Mouse (Mus musculus) v-Abl transformed pro-B cells (cell line): ENCODE results near the gene Emc10.

ENCODE experiments used
- in situ Hi-C, 2 experiments: fragments of 400-800 bp; cut with MboI; formaldehyde crosslinking; loops; one replicate each; pipeline ENCODE4 v1.15.1; 2025; ENCODE audit not compliant: unreplicated experiment in 2 of 2

The Emc10 gene

DNA sequence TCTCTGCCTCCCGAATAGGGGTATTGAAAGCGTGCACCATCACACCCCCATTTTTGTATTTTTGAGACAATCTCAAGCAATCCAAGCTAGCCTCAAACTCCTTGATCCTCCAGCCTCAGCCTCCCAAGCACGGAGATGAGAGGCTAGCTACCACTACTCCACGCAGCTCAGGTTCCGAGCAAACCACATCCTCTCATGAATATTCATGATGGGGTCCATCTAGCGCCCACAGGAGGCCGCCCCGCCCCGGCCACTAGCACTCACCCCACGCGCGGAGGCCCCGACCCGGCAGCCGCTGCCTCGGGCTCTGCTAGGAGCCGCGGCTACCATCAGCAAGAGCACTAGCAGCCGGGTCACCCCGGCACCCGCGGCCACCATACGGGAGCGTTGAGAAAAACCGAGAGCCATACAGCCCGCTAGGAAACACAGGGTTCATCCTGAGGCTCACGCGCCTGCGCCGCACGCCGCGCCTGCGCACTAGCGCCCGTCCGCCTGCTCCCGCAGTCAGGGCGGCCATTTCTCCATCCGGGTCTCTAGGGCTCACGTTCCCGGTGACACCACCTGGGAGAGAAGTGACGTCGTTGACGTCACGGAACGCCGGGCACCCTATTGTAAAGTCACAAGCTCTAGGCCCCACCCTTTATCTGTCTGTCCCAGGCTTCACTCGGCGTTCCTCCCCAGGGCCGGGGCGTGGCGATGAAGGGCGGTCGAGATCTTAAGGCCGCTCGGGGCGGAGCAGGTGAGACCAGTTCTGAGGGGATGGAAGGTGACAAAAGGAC lies at the start of gene Emc10, which contains the start of gene Fam71e1:
Gene Emc10, minus strand, starts transcription at position 538 of the 779 bp plus-strand sequence.
Gene Fam71e1, plus strand, starts transcription at position 590 of the 779 bp plus-strand sequence.
- in situ Hi-C loops = loop anchor here (10.0 to 25.0 kb wide), 2 partner anchors 121 to 809 kb away; partner anchors contain the start of gene Klk14 (in 1 of the 2)

DNA sequence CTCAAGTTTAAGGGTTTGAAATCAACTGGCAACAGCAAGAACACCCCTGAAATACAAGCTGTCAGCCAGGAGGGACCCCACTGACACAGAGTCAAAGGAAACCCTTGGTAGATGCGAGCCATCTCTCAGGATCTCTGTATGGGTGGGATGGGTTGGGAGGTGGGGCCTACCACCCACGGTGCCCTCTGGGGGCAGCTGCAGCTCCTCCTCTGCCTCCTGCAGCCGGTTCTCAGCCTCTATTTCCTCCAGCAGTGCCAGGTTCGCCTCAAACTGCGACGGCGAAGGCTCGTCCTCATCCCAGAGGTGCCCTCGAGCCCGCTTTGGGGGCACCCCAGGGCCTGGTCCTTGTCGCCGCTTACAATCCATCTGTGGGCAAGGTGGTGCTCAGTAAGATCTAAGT lies 46.7 kb upstream of the Emc10 start:
- in situ Hi-C loops = loop anchor here (25.0 kb wide), 4 partner anchors 319 to 1369 kb away; partner anchors contain the start of genes Dbp (in 2 of the 2), Fam83e (in 2 of the 2), Rpl18 (in 2 of the 2) and Sphk2 (in 2 of the 2)

DNA sequence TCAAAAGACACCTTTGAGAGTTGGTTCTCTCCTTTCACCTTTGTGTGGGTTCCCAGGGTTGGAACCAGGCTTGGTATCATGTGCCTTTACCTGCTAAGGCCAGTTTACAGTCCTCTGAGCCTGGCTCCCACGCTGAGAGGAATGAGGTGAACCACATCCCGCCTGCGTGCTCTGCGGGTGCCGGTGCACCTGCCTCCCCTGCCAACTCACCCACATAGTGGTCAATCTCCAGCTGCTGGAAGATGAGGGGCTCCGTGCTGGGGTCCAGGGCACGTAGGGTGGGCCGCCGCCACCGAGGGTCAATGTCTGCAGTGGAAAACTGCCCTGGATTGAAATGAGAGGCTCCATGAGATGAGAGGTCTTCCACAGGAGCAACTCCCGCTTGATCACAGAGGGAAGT lies 46.2 kb upstream of the Emc10 start:
- in situ Hi-C loops = loop anchor here (25.0 kb wide), 4 partner anchors 320 to 1370 kb away; partner anchors contain the start of genes Dbp (in 2 of the 2), Fam83e (in 2 of the 2), Rpl18 (in 2 of the 2) and Sphk2 (in 2 of the 2)

DNA sequence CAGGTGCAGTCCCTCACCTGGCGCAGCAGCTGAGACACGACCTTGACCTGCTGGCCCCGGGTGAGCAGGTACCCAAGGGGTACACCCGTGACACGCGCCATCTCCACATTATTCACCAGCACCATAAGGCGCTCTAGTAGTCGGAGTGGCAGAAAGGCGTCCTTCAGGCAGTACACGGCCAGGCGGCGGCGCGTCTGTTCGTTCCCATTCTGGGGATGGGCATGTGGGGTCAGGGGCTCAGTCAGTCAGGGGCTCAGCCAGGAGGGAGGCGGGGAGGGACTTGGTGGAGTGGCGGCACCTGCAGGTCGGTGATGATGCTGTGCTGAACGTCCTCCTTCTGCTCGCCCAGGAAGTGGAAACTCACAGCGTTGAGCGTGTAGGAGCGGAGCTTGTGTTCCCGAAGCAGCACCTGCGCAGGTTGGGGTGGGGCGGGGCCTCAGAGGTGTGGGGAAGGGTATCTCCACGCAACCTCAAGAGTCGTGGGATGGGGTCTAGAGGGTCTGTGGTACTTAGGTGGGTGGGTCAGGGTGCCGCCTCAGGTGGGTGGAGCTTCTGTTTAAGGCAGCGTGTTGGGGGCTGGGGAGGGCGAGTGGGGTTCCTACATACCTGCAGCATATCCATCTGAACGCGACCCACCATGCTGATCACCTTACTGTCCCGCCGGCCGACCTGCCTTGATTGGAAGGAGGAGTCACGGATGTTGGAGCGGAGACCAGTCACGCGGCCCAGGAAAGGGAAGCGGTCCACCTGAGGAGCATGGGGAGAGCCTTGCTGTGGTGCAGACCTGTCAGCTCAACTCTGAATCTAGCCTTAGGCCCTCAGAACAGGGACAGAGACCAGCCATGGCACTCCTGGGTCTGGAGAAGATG lies 42.7 kb upstream of the Emc10 start:
- in situ Hi-C loops = loop anchor here (25.0 kb wide), 4 partner anchors 323 to 1373 kb away; partner anchors contain the start of genes Dbp (in 2 of the 2), Fam83e (in 2 of the 2), Rpl18 (in 2 of the 2) and Sphk2 (in 2 of the 2)

DNA sequence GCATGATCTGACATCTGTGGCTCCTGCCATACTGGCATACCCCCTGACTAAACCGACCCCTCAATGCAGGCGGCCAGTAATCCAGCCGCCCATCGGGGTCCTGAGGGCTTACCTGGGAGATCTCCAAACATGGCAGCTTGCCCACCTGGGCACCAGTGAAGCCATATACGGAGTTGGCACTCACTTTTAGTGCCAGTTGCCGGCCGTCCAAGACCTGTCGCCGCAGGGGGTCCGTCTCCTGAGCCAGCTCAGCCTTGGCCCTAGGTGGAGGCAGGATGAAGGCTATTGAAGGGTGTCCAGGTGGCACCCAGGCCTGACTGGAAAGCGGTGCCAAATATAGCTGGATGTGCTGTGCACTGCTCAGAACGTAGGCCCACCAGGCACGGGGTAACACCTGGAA lies 41.2 kb upstream of the Emc10 start:
- in situ Hi-C loops = loop anchor here (25.0 kb wide), 4 partner anchors 325 to 1375 kb away; partner anchors contain the start of genes Dbp (in 2 of the 2), Fam83e (in 2 of the 2), Rpl18 (in 2 of the 2) and Sphk2 (in 2 of the 2)

DNA sequence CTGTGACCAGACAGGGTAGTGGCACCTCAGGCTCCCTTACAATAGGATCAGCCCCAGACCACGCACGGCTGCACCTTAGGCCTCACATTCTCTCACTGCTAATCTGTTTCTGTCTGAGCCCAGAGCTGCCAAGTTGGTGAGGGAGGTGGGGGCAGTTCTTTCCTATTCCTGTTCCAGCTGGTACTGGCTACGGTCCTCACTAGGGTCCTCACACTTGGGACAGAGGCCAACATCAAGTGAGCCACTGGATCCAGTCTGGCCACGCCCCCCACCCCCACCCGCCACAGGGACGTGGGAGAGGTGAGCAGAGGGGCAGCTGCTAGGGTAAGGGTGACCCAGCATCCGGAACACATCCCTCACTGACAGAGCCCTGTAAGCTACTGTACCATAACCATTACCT lies 40.7 kb upstream of the Emc10 start:
- in situ Hi-C loops = loop anchor here (25.0 kb wide), 4 partner anchors 325 to 1375 kb away; partner anchors contain the start of genes Dbp (in 2 of the 2), Fam83e (in 2 of the 2), Rpl18 (in 2 of the 2) and Sphk2 (in 2 of the 2)

DNA sequence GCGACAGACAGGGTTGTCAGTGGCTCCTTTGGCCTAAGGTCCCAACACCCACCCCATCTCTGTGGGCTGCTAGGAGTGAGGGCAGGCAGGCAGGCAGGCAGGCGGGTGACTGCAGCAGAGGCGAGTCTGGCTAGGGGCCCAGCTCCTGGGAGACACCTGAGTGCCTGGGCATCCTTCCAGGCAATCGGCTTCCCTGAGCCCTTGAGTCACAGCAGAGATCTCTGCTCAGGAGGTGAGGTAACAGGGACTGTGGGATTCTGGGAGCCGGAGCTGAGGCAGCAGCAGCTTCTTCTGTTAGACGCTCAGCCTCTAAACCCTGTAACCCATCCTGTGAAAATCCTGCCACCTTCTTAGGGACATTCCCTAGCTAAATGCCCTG lies 40.2 kb upstream of the Emc10 start:
- in situ Hi-C loops = loop anchor here (25.0 kb wide), 4 partner anchors 326 to 1376 kb away; partner anchors contain the start of genes Dbp (in 2 of the 2), Fam83e (in 2 of the 2), Rpl18 (in 2 of the 2) and Sphk2 (in 2 of the 2)

DNA sequence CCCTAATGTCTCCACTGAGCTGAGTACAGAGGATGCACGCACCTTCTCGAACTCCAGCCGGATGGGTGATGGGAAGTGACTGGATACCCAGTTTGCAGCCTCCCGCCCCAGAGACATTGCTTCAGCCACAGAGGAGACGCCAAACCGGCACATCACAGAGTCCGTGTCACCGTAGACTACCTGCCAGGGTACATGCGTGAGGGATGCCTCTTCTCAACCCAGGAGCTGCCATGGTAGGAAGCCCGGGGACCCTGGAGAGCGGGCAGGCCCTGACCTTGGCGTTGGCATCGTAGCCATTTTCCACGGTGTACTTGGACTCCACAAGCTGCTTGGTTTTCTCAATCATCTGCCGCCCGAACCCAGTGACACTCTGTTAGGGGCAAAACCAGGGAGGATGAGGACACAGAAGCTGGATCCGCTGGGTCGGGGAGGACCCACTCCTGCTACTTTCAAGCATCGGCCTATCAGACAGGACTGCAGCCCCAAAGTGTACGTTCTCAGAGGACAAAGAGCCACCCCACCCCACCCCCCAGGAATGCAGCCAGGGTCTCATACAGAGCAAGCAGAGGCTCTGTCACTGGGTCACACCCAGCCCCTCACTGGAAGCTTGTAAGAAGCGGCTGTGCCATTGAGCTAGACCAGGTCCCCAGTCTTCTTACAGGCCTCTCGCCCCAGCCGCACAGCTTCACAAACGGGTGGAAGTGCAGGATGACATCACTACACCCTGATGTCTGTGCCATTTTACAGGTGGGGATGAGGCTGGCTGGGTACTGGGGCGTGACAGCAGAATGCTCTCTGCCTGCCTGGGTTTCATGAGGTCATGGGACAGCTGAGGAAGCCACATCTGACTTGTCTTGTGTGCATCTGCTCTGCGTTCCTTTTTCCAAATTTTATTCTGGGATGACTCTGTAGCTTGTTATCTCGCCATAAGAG lies 39.6 kb upstream of the Emc10 start:
- in situ Hi-C loops = loop anchor here (25.0 kb wide), 4 partner anchors 326 to 1376 kb away; partner anchors contain the start of genes Dbp (in 2 of the 2), Fam83e (in 2 of the 2), Rpl18 (in 2 of the 2) and Sphk2 (in 2 of the 2)

DNA sequence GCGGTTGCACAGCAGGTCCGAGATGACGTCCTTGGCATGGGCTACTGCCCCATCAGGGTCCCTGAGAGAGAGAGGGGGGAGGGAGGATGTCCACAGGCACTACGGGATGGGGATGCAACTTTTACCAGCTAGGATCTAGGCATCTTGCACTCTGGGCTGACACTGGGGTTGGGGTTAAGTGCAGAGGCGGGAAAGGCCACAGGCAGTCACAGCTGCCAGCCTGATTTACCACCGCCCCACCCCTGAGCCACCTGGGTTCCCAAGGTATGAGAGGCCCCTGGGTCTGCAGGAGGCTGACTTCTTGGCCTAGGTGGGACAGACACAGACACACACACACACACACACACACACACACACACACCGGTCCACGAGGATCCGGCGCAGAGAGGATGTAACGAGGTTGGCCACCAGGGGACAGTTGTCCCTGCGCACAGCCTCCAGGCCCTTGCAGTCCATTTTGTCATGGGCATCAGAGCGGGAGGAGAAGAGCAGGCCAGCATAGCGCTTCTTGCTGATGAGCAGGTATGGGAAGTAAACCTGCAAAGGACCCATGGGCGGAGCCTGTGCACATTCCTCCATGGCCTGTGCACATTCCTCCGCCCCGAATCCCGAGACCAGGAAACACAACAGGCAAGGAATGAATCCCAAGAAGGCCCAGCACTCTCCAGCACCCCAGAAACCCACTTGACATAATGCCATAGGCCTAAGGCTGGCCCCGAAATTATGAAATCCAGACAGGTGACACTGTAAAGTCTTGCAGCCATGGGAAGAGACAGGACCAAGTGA lies 38.5 kb upstream of the Emc10 start:
- in situ Hi-C loops = loop anchor here (25.0 kb wide), 4 partner anchors 327 to 1377 kb away; partner anchors contain the start of genes Dbp (in 2 of the 2), Fam83e (in 2 of the 2), Rpl18 (in 2 of the 2) and Sphk2 (in 2 of the 2)

DNA sequence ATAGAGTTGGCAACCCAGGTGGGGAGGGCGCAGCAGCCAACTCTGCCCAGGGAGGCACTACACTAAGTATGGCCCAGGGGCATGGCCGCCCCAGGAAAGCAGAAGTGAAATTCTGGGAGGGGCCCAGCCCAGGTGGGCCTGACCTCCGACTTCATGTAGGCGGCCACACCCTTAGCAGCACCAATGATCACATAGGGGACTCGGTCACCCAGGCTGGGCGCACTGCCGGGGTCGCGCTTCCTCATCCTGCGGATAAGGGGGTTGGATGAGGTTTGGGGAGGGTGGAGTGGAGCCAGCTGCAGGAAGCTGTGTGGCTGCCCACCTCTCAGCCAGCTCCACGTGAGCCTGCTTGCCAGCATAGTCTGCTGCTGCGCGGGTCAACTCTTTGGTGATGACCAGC lies 37.9 kb upstream of the Emc10 start:
- in situ Hi-C loops = loop anchor here (25.0 kb wide), 4 partner anchors 328 to 1378 kb away; partner anchors contain the start of genes Dbp (in 2 of the 2), Fam83e (in 2 of the 2), Rpl18 (in 2 of the 2) and Sphk2 (in 2 of the 2)

DNA sequence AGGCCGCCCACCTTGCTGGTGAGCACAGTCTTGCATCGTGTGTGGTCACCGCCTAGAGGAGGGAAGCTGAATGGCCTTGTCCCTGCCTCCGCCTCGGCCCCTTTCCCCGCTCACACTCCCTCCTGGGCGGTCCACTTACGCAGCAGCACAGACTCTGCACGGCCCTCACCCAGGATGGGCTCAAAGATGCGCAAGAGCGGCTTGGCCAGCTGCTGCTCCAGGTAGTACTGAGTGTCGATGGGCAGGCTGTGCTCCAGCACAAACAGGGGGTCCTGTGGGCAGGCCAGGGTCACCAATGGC lies 37.4 kb upstream of the Emc10 start:
- in situ Hi-C loops = loop anchor here (25.0 kb wide), 4 partner anchors 329 to 1379 kb away; partner anchors contain the start of genes Dbp (in 2 of the 2), Fam83e (in 2 of the 2), Rpl18 (in 2 of the 2) and Sphk2 (in 2 of the 2)

DNA sequence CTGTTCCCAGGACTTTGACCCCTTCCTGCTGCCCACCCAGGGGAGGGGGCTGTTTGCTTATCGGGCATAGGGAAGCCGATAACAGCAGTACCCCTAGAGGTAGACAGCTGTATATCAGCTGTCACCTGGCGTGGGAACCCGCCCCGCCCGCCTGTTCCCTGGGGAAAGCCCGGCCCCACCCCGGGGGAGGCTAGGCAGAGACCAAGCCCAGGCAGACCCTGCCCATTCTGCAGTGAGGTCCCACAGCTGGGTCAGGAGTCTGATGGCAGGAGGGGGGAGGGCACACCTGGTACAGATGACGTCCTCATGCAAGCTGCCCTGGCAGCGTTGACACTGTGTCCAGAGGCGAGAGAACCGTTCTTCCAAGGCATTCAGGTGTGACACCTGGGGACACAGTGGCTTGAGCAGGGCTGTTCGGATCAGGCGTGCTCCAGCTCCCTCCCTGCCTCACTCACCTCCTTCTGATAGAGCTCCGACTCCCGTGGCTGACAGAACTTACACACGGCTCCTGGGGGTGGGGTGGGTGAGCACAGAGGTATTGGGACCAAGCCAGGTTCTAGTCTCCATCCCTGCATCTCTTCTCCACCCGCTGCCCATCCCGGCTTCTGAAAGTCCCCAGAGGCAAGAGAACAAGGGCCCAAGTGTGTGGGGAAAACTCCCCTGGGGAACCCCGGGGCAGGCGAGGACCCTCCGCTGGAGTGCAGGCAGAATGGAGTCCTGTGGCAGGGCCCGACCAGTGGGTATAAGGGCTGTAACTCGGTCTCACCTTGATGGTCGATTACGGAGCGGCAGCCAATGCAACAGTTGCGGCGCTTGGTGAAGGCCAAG lies 36.8 kb upstream of the Emc10 start:
- in situ Hi-C loops = loop anchor here (25.0 kb wide), 4 partner anchors 329 to 1379 kb away; partner anchors contain the start of genes Dbp (in 2 of the 2), Fam83e (in 2 of the 2), Rpl18 (in 2 of the 2) and Sphk2 (in 2 of the 2)

DNA sequence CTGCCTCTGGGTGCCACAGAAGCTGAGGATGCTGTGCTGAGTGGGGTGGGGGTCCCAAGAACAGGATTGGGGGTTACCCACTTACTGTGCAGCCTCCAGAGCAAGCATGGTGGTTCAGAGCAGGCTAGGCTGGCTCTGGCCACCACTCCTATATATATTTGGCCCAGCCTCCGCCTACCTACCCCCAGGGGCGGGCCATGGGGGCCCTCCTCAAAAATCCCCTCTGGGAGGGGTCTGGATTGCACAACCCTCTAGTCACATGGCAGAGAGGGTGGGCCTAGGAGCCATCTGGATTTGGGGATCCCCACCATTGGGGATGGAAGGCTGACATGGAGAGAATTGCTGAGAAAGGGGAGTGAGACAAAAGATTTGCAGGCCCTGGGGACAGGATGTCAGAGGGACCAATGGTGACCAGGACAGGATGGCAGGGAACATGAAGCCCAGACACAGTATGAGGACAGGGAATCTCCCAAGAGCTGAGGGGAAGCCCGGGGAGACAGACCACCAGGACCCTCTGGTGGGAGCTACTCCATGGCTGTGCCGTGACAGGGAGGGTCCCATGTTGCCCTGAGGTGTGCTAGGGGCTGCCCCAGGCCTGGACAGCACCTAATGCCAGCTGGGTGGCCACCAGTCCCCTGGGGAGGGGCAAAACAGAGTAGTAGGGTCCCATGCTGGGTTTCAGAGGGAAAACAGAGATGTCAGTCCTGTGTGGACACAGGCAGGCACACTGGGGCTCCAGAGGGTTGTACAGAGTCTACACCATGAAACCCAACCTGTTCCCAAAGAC lies 35.8 kb upstream of the Emc10 start, which contains the start of gene Spib:
Gene Spib, minus strand, starts transcription at position 126 of the 787 bp plus-strand sequence.
- in situ Hi-C loops = loop anchor here (25.0 kb wide), 4 partner anchors 330 to 1380 kb away; partner anchors contain the start of genes Dbp (in 2 of the 2), Fam83e (in 2 of the 2), Rpl18 (in 2 of the 2) and Sphk2 (in 2 of the 2)

DNA sequence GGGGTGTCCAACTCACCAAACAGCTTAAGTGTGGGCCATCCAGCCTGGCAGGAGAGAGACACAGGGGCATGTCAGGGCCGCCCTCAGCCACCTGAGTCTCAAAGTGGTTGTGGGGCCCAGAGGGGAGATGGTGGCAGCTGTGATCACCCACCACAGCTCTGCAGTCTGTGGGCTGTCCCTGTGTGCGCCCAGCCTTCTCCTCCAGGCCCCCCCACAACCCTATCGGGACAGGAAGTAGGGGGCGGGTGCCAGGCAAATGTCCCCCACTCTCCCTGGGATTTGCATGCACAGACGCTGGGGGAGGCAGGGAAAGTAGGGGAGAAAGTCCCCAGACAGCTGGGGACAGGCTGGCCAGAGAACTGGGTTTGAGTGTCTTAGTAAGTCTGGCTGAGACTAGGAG lies 34.9 kb upstream of the Emc10 start:
- in situ Hi-C loops = loop anchor here (25.0 kb wide), 4 partner anchors 331 to 1381 kb away; partner anchors contain the start of genes Dbp (in 2 of the 2), Fam83e (in 2 of the 2), Rpl18 (in 2 of the 2) and Sphk2 (in 2 of the 2)

DNA sequence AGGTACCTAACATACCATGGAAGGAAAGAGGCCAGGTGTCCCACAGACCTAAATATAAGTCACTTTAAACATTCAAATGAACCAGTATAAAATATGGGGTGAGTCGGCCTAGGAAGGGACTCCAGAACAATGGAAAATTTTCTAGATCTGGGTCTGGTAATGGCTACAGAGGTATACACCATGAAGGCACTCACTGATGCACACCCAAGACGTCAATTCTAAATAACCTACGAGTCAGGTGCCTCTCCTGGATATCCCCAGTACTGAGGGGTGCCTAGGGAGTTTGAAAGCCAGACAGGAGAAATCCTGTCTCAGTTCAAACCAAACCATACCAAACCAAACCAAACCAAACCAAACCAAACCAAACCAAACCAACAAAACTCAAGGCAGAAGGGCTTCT lies 34.2 kb upstream of the Emc10 start:
- in situ Hi-C loops = loop anchor here (25.0 kb wide), 4 partner anchors 332 to 1382 kb away; partner anchors contain the start of genes Dbp (in 2 of the 2), Fam83e (in 2 of the 2), Rpl18 (in 2 of the 2) and Sphk2 (in 2 of the 2)
